Mouse (Mus musculus) MEL (cell line): Measurements from ENCODE around the gene Zbtb34. TPM values are rescaled to one million over a fixed set of nuclear protein-coding genes. Genes with fewer than 3 reads are reported as not detected.

ENCODE experiments used
- DNase-seq: peaks from one replicate; pipeline ENCODE4 v3.0.0; 2011; ENCODE audit warnings: low read depth, low spot score
- H3K27ac ChIP-seq: 2 replicates; pipeline ENCODE4 v1.5.1; 2012; ENCODE audit warnings: low read depth, mild to moderate bottlenecking, control low read depth, low read length, moderate library complexity; ENCODE audit not compliant: control insufficient read depth
- H3K27me3 ChIP-seq, 2 experiments: fragments of 150-350 bp in 1 of 2; sonication (generic) in 1 of 2; 2 replicates each; pipeline ENCODE4 v1.6.1; 2012; ENCODE audit warnings: low read length in 2 of 2, mild to moderate bottlenecking in 2 of 2, improper control_type of control experiment in 1 of 2, moderate library complexity in 1 of 2; ENCODE audit not compliant: insufficient read depth in 2 of 2, control insufficient read depth in 1 of 2
- H3K36me3 ChIP-seq, 2 experiments: 2 replicates each; pipeline ENCODE4 v1.6.1; 2012 to 2014; ENCODE audit warnings: low read length in 2 of 2, improper control_type of control experiment in 1 of 2, inconsistent platforms in 1 of 2, mild to moderate bottlenecking in 1 of 2; ENCODE audit not compliant: insufficient read depth in 2 of 2, control insufficient read depth in 1 of 2
- H3K4me1 ChIP-seq, 2 experiments: fragments of 150-350 bp in 1 of 2; sonication (generic) in 1 of 2; 2 replicates each; pipeline ENCODE4 v1.6.1; 2012; ENCODE audit warnings: low read length in 2 of 2, improper control_type of control experiment in 1 of 2, mild to moderate bottlenecking in 1 of 2; ENCODE audit not compliant: insufficient read depth in 2 of 2, control insufficient read depth in 1 of 2
- H3K4me3 ChIP-seq, 2 experiments: fragments of 150-350 bp in 1 of 2; sonication (generic) in 1 of 2; 2 replicates each; pipeline ENCODE4 v1.5.1; 2012; ENCODE audit warnings: low read depth in 2 of 2, low read length in 2 of 2, mild to moderate bottlenecking in 2 of 2, moderate library complexity in 2 of 2, control low read depth in 1 of 2, improper control_type of control experiment in 1 of 2; ENCODE audit not compliant: control insufficient read depth in 1 of 2, insufficient read depth in 1 of 2
- H3K79me2 ChIP-seq: 2 replicates; pipeline ENCODE4 v1.6.1; 2012; ENCODE audit warnings: mild to moderate bottlenecking, low read length, moderate library complexity; ENCODE audit not compliant: control insufficient read depth, poor library complexity, insufficient read depth
- H3K9ac ChIP-seq: 2 replicates; pipeline ENCODE4 v1.6.1; 2012; ENCODE audit warnings: low read depth, mild to moderate bottlenecking, control low read depth, low read length, moderate library complexity; ENCODE audit not compliant: control insufficient read depth, poor library complexity, severe bottlenecking
- H3K9me3 ChIP-seq: fragments of 150-350 bp; sonication (generic); replicated peaks from 2 replicates; pipeline ENCODE4 v1.6.1; 2012; ENCODE audit warnings: mild to moderate bottlenecking, low read length, improper control_type of control experiment, moderate library complexity; ENCODE audit not compliant: insufficient read depth
- E2F4 ChIP-seq: IDR thresholded peaks from 2 replicates; pipeline ENCODE4 v1.6.1; 2011; ENCODE audit warnings: low read depth, low read length, improper control_type of control experiment, borderline replicate concordance
- ELF1 ChIP-seq: IDR thresholded peaks from 2 replicates; pipeline ENCODE4 v1.6.1; 2014; ENCODE audit warnings: low read depth, mild to moderate bottlenecking, inconsistent platforms, low read length, improper control_type of control experiment, moderate library complexity
- GABPA ChIP-seq: IDR thresholded peaks from 2 replicates; pipeline ENCODE4 v1.6.1; 2012; ENCODE audit warnings: low read depth, mild to moderate bottlenecking, inconsistent platforms, low read length, improper control_type of control experiment, moderate library complexity
- HCFC1 ChIP-seq: IDR thresholded peaks from 2 replicates; pipeline ENCODE4 v1.6.1; 2012; ENCODE audit warnings: low read depth, mild to moderate bottlenecking, inconsistent platforms, low read length, improper control_type of control experiment, moderate library complexity
- MAFK ChIP-seq: IDR thresholded peaks from 2 replicates; pipeline ENCODE4 v1.6.1; 2011; ENCODE audit warnings: low read depth, mild to moderate bottlenecking, low read length, improper control_type of control experiment, borderline replicate concordance
- MEF2A ChIP-seq: IDR thresholded peaks from 2 replicates; pipeline ENCODE4 v1.6.1; 2014; ENCODE audit warnings: low read depth, mild to moderate bottlenecking, inconsistent platforms, low read length, improper control_type of control experiment; ENCODE audit not compliant: poor library complexity, insufficient replicate concordance, severe bottlenecking; ENCODE audit errors: extremely low read depth
- MXI1 ChIP-seq: IDR thresholded peaks from 2 replicates; pipeline ENCODE4 v1.6.1; 2011; ENCODE audit warnings: mild to moderate bottlenecking, low read depth, low read length, improper control_type of control experiment
- POLR2A ChIP-seq, 2 experiments: IDR thresholded peaks; 2 replicates each; pipeline ENCODE4 v1.6.1; 2011 to 2012; ENCODE audit warnings: low read length in 2 of 2, mild to moderate bottlenecking in 2 of 2, control low read depth in 1 of 2, improper control_type of control experiment in 1 of 2, low read depth in 1 of 2, moderate library complexity in 1 of 2; ENCODE audit not compliant: control insufficient read depth in 1 of 2, insufficient read depth in 1 of 2, poor library complexity in 1 of 2
- RAD21 ChIP-seq: IDR thresholded peaks from 2 replicates; pipeline ENCODE4 v1.6.1; 2011; ENCODE audit warnings: mild to moderate bottlenecking, low read depth, low read length, improper control_type of control experiment
- SIN3A ChIP-seq: IDR thresholded peaks from 2 replicates; pipeline ENCODE4 v1.6.1; 2012; ENCODE audit warnings: low read length, improper control_type of control experiment, inconsistent platforms
- TAL1 ChIP-seq: IDR thresholded peaks from 2 replicates; pipeline ENCODE4 v1.6.1; 2012; ENCODE audit warnings: mild to moderate bottlenecking, inconsistent platforms, low read length, moderate library complexity, mixed read lengths
- USF1 ChIP-seq: IDR thresholded peaks from 2 replicates; pipeline ENCODE4 v1.6.1; 2014; ENCODE audit warnings: low read depth, mild to moderate bottlenecking, inconsistent platforms, low read length, improper control_type of control experiment, moderate library complexity
- USF2 ChIP-seq, 2 experiments: IDR thresholded peaks; 2 replicates each; pipeline ENCODE4 v1.6.1; 2011 to 2012; ENCODE audit warnings: improper control_type of control experiment in 2 of 2, low read length in 2 of 2, borderline replicate concordance in 1 of 2, inconsistent platforms in 1 of 2, low read depth in 1 of 2, mild to moderate bottlenecking in 1 of 2; ENCODE audit not compliant: insufficient read depth in 1 of 2
- polyA plus RNA-seq, 2 experiments: library from polyadenylated mRNA; stranded (reverse) in 1 of 2; unstranded in 1 of 2; fragments of >175 nt in 1 of 2; fragments of >200 nt in 1 of 2; gene quantifications; 2 replicates each; pipeline versions ENCODE4 v1.2.1 to v1.2.4; 2012; ENCODE audit warnings: low replicate concordance in 2 of 2, low read depth in 1 of 2; ENCODE audit not compliant: insufficient read length in 2 of 2, insufficient read depth in 1 of 2, missing spikeins in 1 of 2
- total RNA-seq: library from RNA; depleted of rRNA; stranded (reverse); fragments of 300-350 nt; gene quantifications from 2 replicates; pipeline ENCODE4 v1.2.3, GENCODE M21; 2012

Gene Zbtb34
- total and polyA plus RNA-seq, 3 experiments = 9.6 to 10.1 TPM; not detected in 1

GRCm38 (mm10) chr2:33454816-33455215, 23.7 kb upstream of the Zbtb34 start:
- Histone ChIP-seq H3K4me1 (peaks cover under 1 to 6% of the 10 kb centered on the region in 2 experiments), H3K79me2 (0 out of 2 replicates have a peak, but pooled peaks cover 4% of the 10 kb centered on the region), H3K4me3 (no peak overlapping the region), H3K9ac (no peak overlapping the region), H3K36me3 (peaks cover 8 to 14% of the 10 kb centered on the region in 2 experiments), H3K27me3 (no peaks in the 10 kb centered on the region), H3K9me3 (no peaks in the 10 kb centered on the region), H3K27ac (no peak overlapping the region)
- no peak for DNase-seq
- TF ChIP-seq MXI1 (no peak), ELF1 (no peak), TAL1 (no peak)

- H3K4me3 ChIP-seq = no peak overlapping the region
- H3K27me3 ChIP-seq = no peaks in the 10 kb centered on the region
- no peaks in the 10 kb centered on the region; a peak in 1 of 4 replicates for H3K4me1 ChIP-seq
- 0 out of 2 replicates have a peak, but pooled peaks cover 4% of the 10 kb centered on the region for H3K79me2 ChIP-seq
- TF ChIP-seq SIN3A = no peak
- TF ChIP-seq GABPA = no peak
- no peak for TF ChIP-seq USF2 (IDR thresholded peaks at IDR 0.05; ENCODE audit: borderline replicate concordance in 1 of 2, insufficient read depth in 1 of 2, low read depth in 1 of 2, low read length in 2 of 2)
- H3K36me3 ChIP-seq = peaks cover 3 to 12% of the 10 kb centered on the region in 2 experiments; a peak in 3 of 4 replicates
- DNase-seq = no peak
- H3K27ac ChIP-seq = no peak overlapping the region
- H3K9ac ChIP-seq = no peak overlapping the region
- H3K9me3 ChIP-seq = no peaks in the 10 kb centered on the region
Measured at GRCm38 (mm10) chr2:33453476-33453875, 22.4 kb upstream of the Zbtb34 start.

GRCm38 (mm10) chr2:33452721-33453120, 21.6 kb upstream of the Zbtb34 start:
- no peak overlapping the region for H3K4me3 ChIP-seq
- no peak for DNase-seq
- H3K4me1 ChIP-seq = no peaks in the 10 kb centered on the region; a peak in 1 of 4 replicates
- H3K9me3 ChIP-seq = no peaks in the 10 kb centered on the region
- H3K9ac ChIP-seq = no peak overlapping the region
- no peak overlapping the region for H3K27ac ChIP-seq
- peaks cover 3 to 12% of the 10 kb centered on the region in 2 experiments; a peak in 3 of 4 replicates for H3K36me3 ChIP-seq
- H3K27me3 ChIP-seq = no peaks in the 10 kb centered on the region
- TF ChIP-seq E2F4 = no peak
- no peak for TF ChIP-seq HCFC1
- no peak for TF ChIP-seq USF1
- TF ChIP-seq POLR2A (IDR thresholded peaks at IDR 0.05; ENCODE audit: control insufficient read depth in 1 of 2, insufficient read depth in 1 of 2, low read depth in 1 of 2, low read length in 2 of 2, poor library complexity in 1 of 2) = no peak
- TF ChIP-seq RAD21 = no peak
- TF ChIP-seq MEF2A = no peak
- TF ChIP-seq MAFK = no peak
- H3K79me2 ChIP-seq = 0 out of 2 replicates have a peak, but pooled peaks cover 2% of the 10 kb centered on the region
